Mouse (Mus musculus): ENCODE measurements around the gene Fgd3. TPM values are rescaled to one million over a fixed set of nuclear protein-coding genes. Genes with fewer than 3 reads are reported as not detected.

The Fgd3 gene
- polyA plus RNA-seq, 1 experiment from 2014 or later, result 0.52 TPM

- Histone ChIP-seq H3K27ac (replicated peaks) (no peak overlapping the region), H3K36me3 (replicated peaks) (no peaks in the 10 kb centered on the region), H3K9me3 (replicated peaks) (no peaks in the 10 kb centered on the region), H3K27me3 (peaks cover 12% of the 10 kb centered on the region; the same call in 1 of the 2 replicates), H3K9ac (no peak overlapping the region), H3K4me1 (replicated peaks) (peaks cover 31% of the 10 kb centered on the region), H3K4me3 (replicated peaks) (no peak overlapping the region), H3K4me2 (no peak overlapping the region)
- ATAC-seq (ENCODE audit: insufficient read depth), result no peak
- WGBS (ENCODE audit: insufficient replicate concordance), result 68% methylated on average over 4 of the region's 4 CpGs
Observed at GRCm38 (mm10) chr13:49212711-49213500, 107.2 kb downstream of the Fgd3 start.

Other genes with a start within 250 kb of the Fgd3 start
- 0.10 and 0.21 TPM in 2 replicates for gene Wnk2, start 172.3 kb downstream of the Fgd3 start, polyA plus RNA-seq (2015; fragmentation: Nextera tagmentation; extraction: Ambion mirVana)
- gene Ninj1, start 132.8 kb downstream of the Fgd3 start, polyA plus RNA-seq (2015; fragmentation: Nextera tagmentation; extraction: Ambion mirVana), result 48.7 and 57.1 TPM in 2 replicates
- gene Card19, start 104.3 kb downstream of the Fgd3 start, polyA plus RNA-seq (2015; fragmentation: Nextera tagmentation; extraction: Ambion mirVana), result 15.0 and 16.7 TPM in 2 replicates
- 1.6 TPM in 2 replicates for gene Susd3, start 71.6 kb downstream of the Fgd3 start, polyA plus RNA-seq (2015; fragmentation: Nextera tagmentation; extraction: Ambion mirVana)
- 7.5 and 8.0 TPM in 2 replicates for gene Bicd2, start 21.3 kb upstream of the Fgd3 start, polyA plus RNA-seq (2015; fragmentation: Nextera tagmentation; extraction: Ambion mirVana)
- 7.3 and 7.5 TPM in 2 replicates for gene Ippk, start 100.9 kb upstream of the Fgd3 start, polyA plus RNA-seq (2015; fragmentation: Nextera tagmentation; extraction: Ambion mirVana)
- 0.75 and 0.88 TPM in 2 replicates for gene Tes3-ps, start 173.0 kb upstream of the Fgd3 start, polyA plus RNA-seq (2015; fragmentation: Nextera tagmentation; extraction: Ambion mirVana)
- gene Ecm2, start 184.5 kb upstream of the Fgd3 start, polyA plus RNA-seq (2015; fragmentation: Nextera tagmentation; extraction: Ambion mirVana), result 0.24 and 0.50 TPM in 2 replicates
- gene Aspn, start 224.1 kb upstream of the Fgd3 start, polyA plus RNA-seq (2015; fragmentation: Nextera tagmentation; extraction: Ambion mirVana), result 2.0 and 2.2 TPM in 2 replicates